Mouse (Mus musculus) E14TG2a.4 (cell line): ENCODE data around the gene Cnih1.

Experiments
- CTCF ChIP-seq: conservative IDR thresholded peaks from 2 replicates; pipeline ENCODE4 v1.5.1; 2014; ENCODE audit warnings: low read length
- NANOG ChIP-seq: IDR thresholded peaks from 2 replicates; pipeline ENCODE4 v1.6.1; 2014; ENCODE audit warnings: borderline replicate concordance, low read length, mixed read lengths
- POU5F1 ChIP-seq: IDR thresholded peaks from 2 replicates; pipeline ENCODE4 v1.6.1; 2014; ENCODE audit warnings: low read length, borderline replicate concordance

DNA sequence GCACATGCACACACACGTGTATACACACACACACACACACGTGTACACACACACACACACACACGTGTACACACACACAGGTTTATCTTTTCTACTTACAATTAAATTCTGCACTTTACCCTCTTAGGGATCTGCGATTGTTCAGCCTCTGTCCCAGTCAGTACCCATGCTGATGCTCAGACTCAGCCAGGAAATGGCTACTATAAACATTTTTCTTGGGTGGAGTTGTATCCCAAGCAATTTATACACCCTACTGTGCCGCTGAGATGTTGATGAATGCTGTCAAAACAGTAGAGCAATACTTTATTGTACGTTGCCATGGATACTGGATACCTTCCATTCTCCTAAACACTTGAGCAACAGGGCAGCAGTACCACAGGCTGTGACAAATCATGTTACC, 18.2 kb downstream of the Cnih1 start:
- TF ChIP-seq CTCF (no peak), POU5F1 (no peak), NANOG (no peak)
